Mouse (Mus musculus): ENCODE measurements around the gene Srd5a1. TPM values are rescaled to one million over a fixed set of nuclear protein-coding genes. Genes with fewer than 3 reads are reported as not detected.
"Not testable (repeated sequence)": the region's sequence is repeated elsewhere in the genome, so short reads cannot be mapped to it uniquely, and the experiment has no call there.

The Srd5a1 gene
- polyA plus RNA-seq, 1 experiment from 2014 or later: 25.4 TPM

DNA sequence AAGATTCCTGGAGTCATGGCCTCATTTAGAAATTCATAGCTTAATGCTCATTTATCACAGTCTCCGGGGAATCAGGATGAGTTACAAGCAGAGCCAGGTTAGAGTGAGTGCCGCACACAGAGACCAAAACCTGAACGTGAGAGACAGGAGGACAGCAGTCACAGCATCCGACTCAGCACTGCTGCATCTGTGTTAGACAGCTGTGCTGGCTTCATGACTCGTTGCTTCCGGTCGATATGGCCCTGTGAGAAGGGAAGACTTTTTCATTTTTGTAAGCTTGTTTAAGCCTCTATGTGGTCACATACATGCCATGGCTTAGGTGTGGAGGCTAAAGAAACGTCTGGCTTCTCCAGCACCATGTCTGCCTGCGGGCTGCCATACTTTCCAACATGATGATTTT is 26.4 kb upstream of the Srd5a1 start:
- Histone ChIP-seq H3K27me3 (no peaks in the 10 kb centered on the region), H3K9me3 (replicated peaks) (no peaks in the 10 kb centered on the region), H3K27ac (no peak overlapping the region), H3K36me3 (ENCODE audit: poor library complexity, severe bottlenecking) (peaks cover 80% of the 10 kb centered on the region), H3K4me1 (no peaks in the 10 kb centered on the region), H3K4me3 (no peak overlapping the region), H3K9ac (0 out of 2 replicates have a peak overlapping the region, but pooled peaks have one; percentile 3), H3K4me2 (no peak overlapping the region)
- ATAC-seq: no peak
- WGBS: 91% methylated on average over 9 of the region's 9 CpGs

GRCm38 (mm10) chr13:69636816-69637215 is 25.6 kb upstream of the Srd5a1 start:
- H3K9me3 ChIP-seq (replicated peaks): no peaks in the 10 kb centered on the region
- no peaks in the 10 kb centered on the region for H3K27me3 ChIP-seq
- H3K36me3 ChIP-seq (ENCODE audit: poor library complexity, severe bottlenecking): peaks cover 87% of the 10 kb centered on the region
- no peak overlapping the region for H3K27ac ChIP-seq
- 93% methylated on average over 6 of the region's 6 CpGs for WGBS
- no peak overlapping the region for H3K9ac ChIP-seq
- no peak overlapping the region for H3K4me2 ChIP-seq
- no peaks in the 10 kb centered on the region for H3K4me1 ChIP-seq
- no peak overlapping the region for H3K4me3 ChIP-seq
- ATAC-seq: no peak

DNA sequence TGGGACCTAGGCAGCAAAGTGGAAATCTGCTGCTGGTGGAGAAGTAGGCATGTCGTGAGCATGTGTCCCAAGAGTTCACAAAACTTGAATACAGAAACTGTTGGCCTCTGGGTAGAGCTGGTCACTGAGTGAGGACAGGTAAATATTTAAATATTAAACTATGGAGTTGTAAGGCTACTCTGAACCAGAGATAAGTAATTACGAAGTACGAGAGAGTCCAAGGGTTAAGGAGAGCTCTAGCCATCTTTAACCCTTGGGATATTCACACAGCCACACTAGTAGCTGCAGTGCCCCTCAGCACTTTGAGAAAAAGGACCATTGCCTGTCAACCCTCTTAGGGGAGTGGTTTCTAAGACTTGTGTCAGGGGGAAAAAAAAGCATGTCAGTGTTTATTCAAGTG is 25.1 kb upstream of the Srd5a1 start:
- no peaks in the 10 kb centered on the region for H3K9me3 ChIP-seq (replicated peaks)

GRCm38 (mm10) chr13:69635836-69636235 is 24.6 kb upstream of the Srd5a1 start:
- peaks cover 96% of the 10 kb centered on the region for H3K36me3 ChIP-seq (ENCODE audit: poor library complexity, severe bottlenecking)

More for the DNA sequence above, 25.1 kb upstream of the Srd5a1 start:
- H3K4me2 ChIP-seq: no peak overlapping the region
- no peaks in the 10 kb centered on the region for H3K27me3 ChIP-seq
- H3K4me1 ChIP-seq: no peaks in the 10 kb centered on the region
- WGBS: 89% methylated on average over 3 of the region's 3 CpGs
- no peak overlapping the region for H3K27ac ChIP-seq
- H3K9ac ChIP-seq: no peak overlapping the region
- no peak overlapping the region for H3K4me3 ChIP-seq
- ATAC-seq: no peak
- H3K36me3 ChIP-seq (ENCODE audit: poor library complexity, severe bottlenecking): peaks cover 91% of the 10 kb centered on the region

GRCm38 (mm10) chr13:69633988-69634387 is 22.7 kb upstream of the Srd5a1 start:
- Histone ChIP-seq H3K4me3 (no peak overlapping the region), H3K27ac (no peak overlapping the region), H3K4me2 (no peak overlapping the region), H3K9ac (no peak overlapping the region), H3K9me3 (replicated peaks) (no peaks in the 10 kb centered on the region), H3K4me1 (no peaks in the 10 kb centered on the region), H3K27me3 (no peaks in the 10 kb centered on the region), H3K36me3 (ENCODE audit: poor library complexity, severe bottlenecking) (peaks cover 96% of the 10 kb centered on the region)
- 89% methylated on average over 2 of the region's 2 CpGs for WGBS
- no peak for ATAC-seq

More at GRCm38 (mm10) chr13:69635836-69636235, 24.6 kb upstream of the Srd5a1 start:
- H3K27me3 ChIP-seq; H3K4me3 ChIP-seq; H3K27ac ChIP-seq; ATAC-seq; H3K9me3 ChIP-seq (replicated peaks); H3K4me2 ChIP-seq; H3K4me1 ChIP-seq; H3K9ac ChIP-seq: not testable (repeated sequence)
- 98% methylated on average over 7 of the region's 7 CpGs for WGBS

- no peak overlapping the region for H3K4me2 ChIP-seq
- H3K9me3 ChIP-seq (replicated peaks): no peaks in the 10 kb centered on the region
- no peak overlapping the region for H3K9ac ChIP-seq
- no peak overlapping the region for H3K4me3 ChIP-seq
- no peak for ATAC-seq
- no peaks in the 10 kb centered on the region for H3K27me3 ChIP-seq
- peaks cover 97% of the 10 kb centered on the region for H3K36me3 ChIP-seq (ENCODE audit: poor library complexity, severe bottlenecking)
- 67% methylated on average over 9 of the region's 9 CpGs for WGBS
- H3K4me1 ChIP-seq: no peaks in the 10 kb centered on the region
- H3K27ac ChIP-seq: no peak overlapping the region
Measured at GRCm38 (mm10) chr13:69633551-69633950, 22.3 kb upstream of the Srd5a1 start.

- Histone ChIP-seq H3K27ac (no peak overlapping the region), H3K4me1 (no peaks in the 10 kb centered on the region), H3K9ac (no peak overlapping the region), H3K4me2 (no peak overlapping the region), H3K9me3 (replicated peaks) (no peaks in the 10 kb centered on the region), H3K4me3 (no peak overlapping the region), H3K27me3 (no peaks in the 10 kb centered on the region), H3K36me3 (ENCODE audit: poor library complexity, severe bottlenecking) (peaks cover 99% of the 10 kb centered on the region)
- 94% methylated on average over 4 of the region's 4 CpGs for WGBS
- no peak for ATAC-seq
Measured at GRCm38 (mm10) chr13:69631659-69632058, 20.4 kb upstream of the Srd5a1 start.

- Histone ChIP-seq H3K4me2 (no peak overlapping the region), H3K9me3 (replicated peaks) (no peaks in the 10 kb centered on the region), H3K4me1 (no peaks in the 10 kb centered on the region), H3K27ac (no peak overlapping the region), H3K9ac (no peak overlapping the region), H3K27me3 (no peaks in the 10 kb centered on the region), H3K36me3 (ENCODE audit: poor library complexity, severe bottlenecking) (peaks cover 98% of the 10 kb centered on the region), H3K4me3 (no peak overlapping the region)
- 87% methylated on average over 3 of the region's 3 CpGs for WGBS
- no peak for ATAC-seq
Measured at GRCm38 (mm10) chr13:69631111-69631510, 19.9 kb upstream of the Srd5a1 start.

GRCm38 (mm10) chr13:69630576-69630975 is 19.3 kb upstream of the Srd5a1 start:
- H3K27me3 ChIP-seq: no peaks in the 10 kb centered on the region
- no peak overlapping the region for H3K4me3 ChIP-seq
- no peaks in the 10 kb centered on the region for H3K9me3 ChIP-seq (replicated peaks)
- no peak overlapping the region for H3K27ac ChIP-seq
- no peaks in the 10 kb centered on the region for H3K4me1 ChIP-seq
- 83% methylated on average over 8 of the region's 8 CpGs for WGBS
- H3K36me3 ChIP-seq (ENCODE audit: poor library complexity, severe bottlenecking): peaks cover 98% of the 10 kb centered on the region
- no peak overlapping the region for H3K4me2 ChIP-seq
- no peak for ATAC-seq
- no peak overlapping the region for H3K9ac ChIP-seq

DNA sequence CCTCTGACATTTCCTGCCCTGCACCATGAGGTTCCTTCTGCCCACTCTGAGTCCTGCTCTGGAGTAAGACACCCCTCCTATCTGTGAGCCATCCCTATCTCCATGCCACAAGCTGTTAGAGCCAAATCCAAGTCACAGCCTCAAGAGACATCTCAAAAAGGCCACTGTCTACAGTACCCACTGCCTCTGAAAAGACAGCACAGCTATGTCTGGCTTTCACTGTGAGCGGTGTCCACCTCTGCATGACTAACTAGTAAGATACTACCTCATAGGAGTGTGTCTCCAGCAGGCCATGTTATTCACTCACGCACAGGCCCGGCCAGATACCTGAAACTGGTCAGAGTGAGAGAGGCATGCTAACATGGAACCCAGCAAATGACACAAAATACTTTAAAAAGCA is 16.7 kb upstream of the Srd5a1 start:
- Histone ChIP-seq H3K9ac (no peak overlapping the region), H3K4me2 (no peak overlapping the region), H3K4me3 (no peak overlapping the region), H3K27me3 (no peaks in the 10 kb centered on the region), H3K9me3 (replicated peaks) (no peaks in the 10 kb centered on the region), H3K36me3 (ENCODE audit: poor library complexity, severe bottlenecking) (peaks cover 98% of the 10 kb centered on the region), H3K27ac (no peak overlapping the region), H3K4me1 (no peaks in the 10 kb centered on the region)
- ATAC-seq: no peak
- 96% methylated on average over 3 of the region's 3 CpGs for WGBS

- no peak overlapping the region for H3K4me3 ChIP-seq
- no peak for ATAC-seq
- H3K9ac ChIP-seq: no peak overlapping the region
- H3K36me3 ChIP-seq (ENCODE audit: poor library complexity, severe bottlenecking): peaks cover 90% of the 10 kb centered on the region
- WGBS: 90% methylated on average over 3 of the region's 3 CpGs
- no peaks in the 10 kb centered on the region for H3K27me3 ChIP-seq
- H3K4me1 ChIP-seq: no peaks in the 10 kb centered on the region
- no peak overlapping the region for H3K4me2 ChIP-seq
- H3K9me3 ChIP-seq (replicated peaks): no peaks in the 10 kb centered on the region
- H3K27ac ChIP-seq: no peak overlapping the region
Measured at GRCm38 (mm10) chr13:69624510-69624909, 13.3 kb upstream of the Srd5a1 start.

- Histone ChIP-seq H3K9me3 (replicated peaks) (no peaks in the 10 kb centered on the region), H3K36me3 (ENCODE audit: poor library complexity, severe bottlenecking) (peaks cover 90% of the 10 kb centered on the region), H3K27ac (no peak overlapping the region), H3K4me3 (no peak overlapping the region), H3K27me3 (no peaks in the 10 kb centered on the region), H3K4me2 (no peak overlapping the region), H3K9ac (no peak overlapping the region), H3K4me1 (no peaks in the 10 kb centered on the region)
- 77% methylated on average over 5 of the region's 5 CpGs for WGBS
- no peak for ATAC-seq
Measured at GRCm38 (mm10) chr13:69623843-69624242, 12.6 kb upstream of the Srd5a1 start.

DNA sequence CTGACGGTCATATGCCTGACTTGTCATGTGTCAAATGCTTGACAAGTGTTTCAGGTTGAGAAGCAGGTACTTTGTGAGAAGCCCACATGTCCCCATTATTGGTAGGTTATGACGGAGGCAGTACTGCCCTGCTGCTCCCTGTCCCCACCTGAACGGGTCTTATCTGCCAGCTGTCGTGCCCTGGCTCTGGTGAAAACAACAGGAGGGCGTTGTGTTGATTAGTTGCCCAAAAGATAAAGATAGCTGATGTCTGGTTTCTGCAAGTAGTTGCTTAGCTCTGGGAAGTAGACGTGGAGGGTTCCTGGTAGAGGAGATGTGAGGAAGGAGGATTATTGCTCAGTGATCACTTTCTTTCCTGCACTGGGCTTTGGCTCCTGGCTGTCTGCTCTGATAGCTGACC is 5.5 kb upstream of the Srd5a1 start:
- H3K4me3 ChIP-seq: no peak overlapping the region
- peaks cover 71% of the 10 kb centered on the region for H3K36me3 ChIP-seq (ENCODE audit: poor library complexity, severe bottlenecking)
- WGBS: 92% methylated on average over 6 of the region's 6 CpGs
- no peak overlapping the region for H3K4me2 ChIP-seq
- ATAC-seq: no peak
- no peaks in the 10 kb centered on the region for H3K9me3 ChIP-seq (replicated peaks)
- no peak overlapping the region for H3K9ac ChIP-seq
- no peaks in the 10 kb centered on the region for H3K27me3 ChIP-seq
- H3K27ac ChIP-seq: no peak overlapping the region
- H3K4me1 ChIP-seq: peaks cover 11% of the 10 kb centered on the region

All from forebrain, embryonic 13.5 days (tissue).